Mouse (Mus musculus) liver, embryonic 14.5 days (tissue): ENCODE results near the gene Rbfox1.

Experiments
- CTCF ChIP-seq: IDR thresholded peaks from 2 replicates; pipeline ENCODE4 v1.5.1; 2016; ENCODE audit warnings: antibody characterized with exemption, low read depth, control low read depth
- EP300 ChIP-seq: IDR thresholded peaks from 2 replicates; pipeline ENCODE4 v1.6.1; 2016; ENCODE audit warnings: antibody characterized with exemption, low read depth

- TF ChIP-seq CTCF (no peak), EP300 (no peak)
Observed at GRCm38 (mm10) chr16:6031280-6031679, 146.1 kb downstream of the Rbfox1 start.
